Mouse (Mus musculus) stomach, postnatal 0 days (tissue): ENCODE measurements around the gene Gtpbp8.

Source experiments
- CTCF ChIP-seq: IDR thresholded peaks from 2 replicates; pipeline ENCODE4 v1.5.1; 2016; ENCODE audit warnings: antibody characterized with exemption, low read depth, mild to moderate bottlenecking, moderate library complexity
- EP300 ChIP-seq: optimal IDR thresholded peaks from 2 replicates; pipeline ENCODE3; 2016; ENCODE audit warnings: antibody characterized with exemption

DNA sequence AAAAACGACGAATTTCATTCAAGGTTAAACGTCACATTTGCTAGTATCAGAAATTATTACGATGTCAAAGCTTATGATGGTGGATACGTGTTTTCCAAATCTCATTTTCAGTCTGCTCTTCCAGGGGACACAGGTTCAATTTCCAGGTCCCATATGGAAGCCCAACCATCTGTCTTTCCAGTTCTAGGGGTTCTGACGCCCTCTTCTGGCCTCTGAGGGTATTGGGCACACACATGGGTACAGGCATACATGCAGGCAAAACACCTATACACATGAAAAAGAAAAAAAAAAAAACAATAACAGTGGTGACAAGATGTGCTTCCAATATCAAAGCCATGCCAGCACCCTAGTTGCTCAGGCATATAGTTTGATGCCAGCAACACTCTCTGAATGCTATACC, 52.5 kb downstream of the Gtpbp8 start:
- TF ChIP-seq CTCF (peak; percentile 38), EP300 (no peak)
